Mouse (Mus musculus) brown adipose tissue, adult 24 weeks (tissue): ENCODE results near the gene Snn. TPM values are rescaled to one million over a fixed set of nuclear protein-coding genes. Genes with fewer than 3 reads are reported as not detected.
"Not testable (repeated sequence)": the region's sequence is repeated elsewhere in the genome, so short reads cannot be mapped to it uniquely, and the experiment has no call there.

Experiments
- H3K27ac ChIP-seq: fragments of 200-500 bp; replicated peaks from 2 replicates; pipeline ENCODE4 v1.5.1; 2012; ENCODE audit warnings: low read depth, mild to moderate bottlenecking, low read length
- H3K4me1 ChIP-seq: fragments of 200-500 bp; 2 replicates; pipeline ENCODE4 v1.6.1; 2012; ENCODE audit warnings: low read length, mixed read lengths; ENCODE audit not compliant: control insufficient read depth, insufficient read depth, insufficient read length
- H3K4me3 ChIP-seq: fragments of 200-500 bp; 2 replicates; pipeline ENCODE4 v1.5.1; 2012; ENCODE audit warnings: low read depth, mild to moderate bottlenecking, low read length, moderate library complexity; ENCODE audit not compliant: insufficient read depth
- polyA plus RNA-seq: library from polyadenylated mRNA; stranded (reverse); fragments of >200 nt; gene quantifications from 2 replicates; pipeline ENCODE4 v1.2.4, GENCODE M21; 2012; ENCODE audit not compliant: missing spikeins, insufficient read depth, insufficient read length

Snn gene
- polyA plus RNA-seq = 6.4 and 7.7 TPM in 2 replicates

DNA sequence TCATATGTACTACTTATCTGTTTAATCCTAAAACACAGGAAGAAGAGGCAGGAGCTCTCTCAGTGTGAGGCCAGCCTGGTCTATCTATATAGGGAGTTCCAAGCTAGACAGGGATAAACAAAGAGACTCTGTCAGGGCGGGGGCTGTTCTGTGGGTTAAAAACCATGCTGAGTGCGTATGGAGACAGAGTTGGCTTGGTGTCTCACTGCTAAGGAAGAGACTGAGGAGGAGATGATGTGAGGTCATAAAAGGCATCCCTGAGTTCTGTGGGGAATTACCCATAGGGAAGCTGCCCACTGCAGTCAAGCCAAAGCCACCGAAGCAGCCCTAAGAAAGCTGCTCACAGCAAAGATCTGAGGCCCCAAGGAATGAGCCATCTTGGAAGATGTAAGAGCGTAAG is at the start of gene Snn:
Gene Snn (plus strand): TSS at position 301 of the 400 bp plus-strand sequence.
- Histone ChIP-seq H3K4me3 (no peak within 1 kb of the TSS), H3K27ac (no peak within 1 kb of the TSS), H3K4me1 (peaks cover 15% of the 10 kb centered on the region)

GRCm38 (mm10) chr16:11011206-11011605 is 49.5 kb upstream of the Snn start:
- H3K27ac ChIP-seq = no peak overlapping the region
- H3K4me1 ChIP-seq = peaks cover 38% of the 10 kb centered on the region

DNA sequence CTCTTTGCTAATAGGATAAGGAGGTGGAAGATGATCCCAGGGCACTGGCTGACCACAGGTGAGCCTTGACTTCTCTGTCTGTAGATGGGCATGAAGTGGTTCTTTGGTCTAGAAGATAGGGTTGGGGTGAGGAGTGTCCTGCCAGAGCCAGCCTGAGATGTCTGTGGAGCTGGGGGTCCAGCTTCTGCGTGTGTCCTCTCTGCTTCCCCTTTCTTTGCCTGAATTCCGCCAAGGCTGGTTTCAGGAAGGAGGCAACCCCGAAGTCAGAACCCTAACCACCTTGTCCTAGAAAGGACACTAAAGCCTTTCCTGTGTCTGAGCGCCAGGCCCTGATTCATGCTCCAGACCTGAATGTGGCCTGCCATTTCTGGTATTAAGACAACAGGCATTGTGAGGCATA is 48.8 kb upstream of the Snn start:
- Histone ChIP-seq H3K27ac (no peak overlapping the region), H3K4me3 (no peak overlapping the region), H3K4me1 (peaks cover 32% of the 10 kb centered on the region)

More at GRCm38 (mm10) chr16:11011206-11011605, 49.5 kb upstream of the Snn start:
- H3K4me3 ChIP-seq = no peak overlapping the region

GRCm38 (mm10) chr16:11012571-11013463 is 47.9 kb upstream of the Snn start:
- peak overlapping the region; percentile 55 for H3K27ac ChIP-seq
- H3K4me1 ChIP-seq = peaks cover 24% of the 10 kb centered on the region
- H3K4me3 ChIP-seq = no peak overlapping the region

DNA sequence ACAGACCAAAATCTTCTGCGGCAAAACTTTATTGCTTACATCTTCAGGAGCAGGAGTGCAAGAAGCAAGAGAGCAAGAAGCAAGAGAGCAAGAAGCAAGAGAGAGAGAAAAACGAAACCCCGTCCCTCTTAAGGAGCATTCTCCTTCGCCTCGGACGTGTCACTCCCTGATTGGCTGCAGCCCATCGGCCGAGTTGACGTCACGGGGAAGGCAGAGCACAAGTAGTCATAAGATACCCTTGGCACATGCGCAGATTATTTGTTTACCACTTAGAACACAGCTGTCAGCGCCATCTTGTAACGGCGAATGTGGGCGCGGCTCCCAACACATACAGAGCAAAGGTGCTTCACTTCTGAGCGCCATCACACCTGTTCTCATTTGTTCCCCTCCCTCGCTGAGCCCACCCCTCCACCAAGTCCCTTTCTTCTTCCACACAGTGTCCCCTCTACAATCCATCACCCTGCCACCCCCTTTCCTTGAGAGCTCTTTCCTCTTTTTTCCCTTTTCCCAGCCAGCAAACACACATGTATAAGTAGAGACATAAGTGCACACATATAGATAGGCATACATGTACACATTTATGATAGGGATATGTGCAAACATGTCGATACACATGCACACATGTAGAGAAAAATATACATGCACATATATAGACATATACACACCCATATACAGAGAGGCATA is 47.1 kb upstream of the Snn start:
- not testable (repeated sequence) for H3K4me3 ChIP-seq
- H3K4me1 ChIP-seq = peaks cover 20% of the 10 kb centered on the region
- peak overlapping the region; percentile 55; the same call in 1 of the 2 replicates for H3K27ac ChIP-seq

- Histone ChIP-seq H3K4me1 (peaks cover 13% of the 10 kb centered on the region), H3K27ac (no peak overlapping the region), H3K4me3 (no peak overlapping the region)
These were observed 46.3 kb upstream of the Snn start for GRCm38 (mm10) chr16:11014407-11014806.

- H3K27ac ChIP-seq = peak overlapping the region; percentile 67
- no peak overlapping the region for H3K4me3 ChIP-seq
- peaks cover 11% of the 10 kb centered on the region for H3K4me1 ChIP-seq
These were observed 44.4 kb upstream of the Snn start for GRCm38 (mm10) chr16:11016353-11016752.

DNA sequence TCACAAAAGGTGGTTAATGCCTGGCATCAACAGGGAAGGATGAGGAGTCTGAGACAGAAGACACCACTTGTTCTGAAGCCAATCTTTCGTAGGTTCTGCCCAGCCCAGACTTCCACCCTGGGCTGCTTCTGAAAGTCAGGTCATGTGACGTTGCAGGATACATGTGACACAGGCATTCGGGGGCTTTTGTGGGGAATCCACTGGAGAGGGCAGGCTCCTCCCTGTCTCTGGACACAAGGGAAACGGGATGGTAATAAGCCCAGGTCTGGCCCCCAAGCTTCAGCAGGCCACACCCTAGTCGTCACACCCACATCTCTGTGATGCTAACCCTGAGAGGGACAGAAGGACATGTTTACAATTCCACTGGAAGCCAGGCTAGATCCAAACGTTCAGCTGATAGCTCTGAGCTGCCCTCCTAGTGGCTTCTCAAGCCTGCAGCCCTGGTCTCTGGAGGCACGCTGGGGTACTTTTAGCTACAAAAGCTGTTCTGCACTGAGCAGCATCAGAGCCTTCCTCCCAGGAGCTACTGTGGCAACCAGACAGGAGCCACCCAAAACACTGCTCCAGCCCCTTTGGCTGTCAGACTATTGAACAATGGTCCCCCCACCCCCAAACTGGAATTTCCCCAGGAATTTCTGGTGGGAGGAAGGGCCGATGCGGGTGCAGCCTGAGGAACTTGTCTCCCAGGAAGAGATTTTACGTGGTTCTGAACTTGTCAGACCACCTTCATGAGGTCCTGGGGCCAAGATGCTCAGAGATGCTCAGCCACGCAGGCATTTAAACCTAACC is 42.7 kb upstream of the Snn start:
- H3K27ac ChIP-seq = 0 out of 2 replicates have a peak overlapping the region, but pooled peaks have one; percentile 6
- no peak overlapping the region for H3K4me3 ChIP-seq
- H3K4me1 ChIP-seq = peaks cover 1% of the 10 kb centered on the region; the same call in 1 of the 2 replicates

GRCm38 (mm10) chr16:11021403-11022112 is 39.2 kb upstream of the Snn start:
- no peak overlapping the region for H3K27ac ChIP-seq
- no peak overlapping the region for H3K4me3 ChIP-seq
- H3K4me1 ChIP-seq = no peaks in the 10 kb centered on the region; the same call in 1 of the 2 replicates

- Histone ChIP-seq H3K27ac (no peak overlapping the region), H3K4me1 (no peaks in the 10 kb centered on the region; the same call in 1 of the 2 replicates), H3K4me3 (no peak overlapping the region)
These were observed 38.6 kb upstream of the Snn start for GRCm38 (mm10) chr16:11022113-11022489.

GRCm38 (mm10) chr16:11023618-11024017 is 37.1 kb upstream of the Snn start:
- H3K27ac ChIP-seq = no peak overlapping the region
- H3K4me3 ChIP-seq = no peak overlapping the region
- no peaks in the 10 kb centered on the region for H3K4me1 ChIP-seq

DNA sequence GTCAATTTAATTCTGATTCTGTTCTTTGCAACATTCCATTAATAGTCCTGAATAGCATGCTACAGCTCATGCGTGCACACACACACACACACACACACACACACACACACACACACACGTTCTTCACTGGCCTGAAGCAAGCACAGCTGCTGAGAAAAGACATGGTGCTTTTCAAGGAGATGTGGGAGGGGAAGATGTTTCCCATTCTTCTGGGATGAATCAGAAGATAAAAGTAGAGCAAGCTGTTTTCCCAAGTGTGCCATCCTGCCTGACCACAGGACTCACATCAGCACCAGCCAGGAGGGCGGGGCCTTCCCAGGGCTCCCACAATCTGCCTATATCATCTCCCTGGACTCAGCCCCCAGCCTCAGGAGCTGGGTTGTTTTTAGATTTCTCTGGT is 35.9 kb upstream of the Snn start:
- no peaks in the 10 kb centered on the region for H3K4me1 ChIP-seq
- H3K27ac ChIP-seq = no peak overlapping the region
- no peak overlapping the region for H3K4me3 ChIP-seq

GRCm38 (mm10) chr16:11028206-11028605 is 32.5 kb upstream of the Snn start:
- Histone ChIP-seq H3K4me3 (no peak overlapping the region), H3K4me1 (no peaks in the 10 kb centered on the region), H3K27ac (no peak overlapping the region)

- Histone ChIP-seq H3K4me1 (no peaks in the 10 kb centered on the region), H3K27ac (no peak overlapping the region), H3K4me3 (no peak overlapping the region)
These were observed 29.9 kb upstream of the Snn start for GRCm38 (mm10) chr16:11030844-11031243.
